Mouse (Mus musculus) C2C12 (cell line): Measurements from ENCODE around the gene Pdss2. TPM values are rescaled to one million over a fixed set of nuclear protein-coding genes. Genes with fewer than 3 reads are reported as not detected.

Experiments
- H3K27me3 ChIP-seq: one replicate; pipeline ENCODE4 v1.6.1; 2011; ENCODE audit not compliant: control insufficient read depth, insufficient read depth, insufficient read length
- H3K36me3 ChIP-seq: one replicate; pipeline ENCODE4 v1.6.1; 2011; ENCODE audit not compliant: control insufficient read depth, insufficient read depth
- H3K4me3 ChIP-seq: one replicate; pipeline ENCODE4 v1.5.1; 2011; ENCODE audit warnings: mild to moderate bottlenecking, control low read depth; ENCODE audit not compliant: poor library complexity, insufficient read depth, severe bottlenecking
- H3K79me2 ChIP-seq: one replicate; pipeline ENCODE4 v1.6.1; 2011; ENCODE audit not compliant: control insufficient read depth, insufficient read depth
- H3K79me3 ChIP-seq: one replicate; pipeline ENCODE4 v1.6.1; 2011; ENCODE audit warnings: low read depth, control low read depth
- H3ac ChIP-seq: one replicate; pipeline ENCODE3; 2011; ENCODE audit warnings: low read depth; ENCODE audit not compliant: control insufficient read depth, insufficient read length
- CEBPB ChIP-seq: IDR thresholded peaks from one replicate; pipeline ENCODE4 v1.6.1; 2011; ENCODE audit warnings: low read depth, mild to moderate bottlenecking, control low read depth, moderate library complexity
- CTCF ChIP-seq: IDR thresholded peaks from one replicate; pipeline ENCODE4 v1.5.1; 2011; ENCODE audit not compliant: control insufficient read depth, insufficient read depth, insufficient read length
- FOSL1 ChIP-seq: IDR thresholded peaks from one replicate; pipeline ENCODE4 v1.8.0; 2011; ENCODE audit warnings: mild to moderate bottlenecking, low read length; ENCODE audit not compliant: poor library complexity, insufficient read depth, severe bottlenecking
- MAX ChIP-seq: IDR thresholded peaks from one replicate; pipeline ENCODE4 v1.6.1; 2011; ENCODE audit warnings: mild to moderate bottlenecking, control low read depth
- MYOD1 ChIP-seq: IDR thresholded peaks from one replicate; pipeline ENCODE4 v1.6.1; 2011; ENCODE audit warnings: low read depth; ENCODE audit not compliant: control insufficient read depth, insufficient read length
- MYOG ChIP-seq: IDR thresholded peaks from one replicate; pipeline ENCODE4 v1.6.1; 2011; ENCODE audit not compliant: control insufficient read depth, insufficient read length; ENCODE audit errors: extremely low read depth
- USF1 ChIP-seq: IDR thresholded peaks from one replicate; pipeline ENCODE4 v1.6.1; 2011; ENCODE audit warnings: low read depth, mild to moderate bottlenecking, control low read depth, moderate library complexity
- polyA plus RNA-seq: library from polyadenylated mRNA; unstranded; fragments of >200 nt; fragmentation: generic; extraction: Trizol; gene quantifications from one replicate; pipeline ENCODE4 v1.2.1, GENCODE M21; 2012; ENCODE audit warnings: missing spikeins

Pdss2 gene
- polyA plus RNA-seq, 1 experiment: 7.5 TPM

DNA sequence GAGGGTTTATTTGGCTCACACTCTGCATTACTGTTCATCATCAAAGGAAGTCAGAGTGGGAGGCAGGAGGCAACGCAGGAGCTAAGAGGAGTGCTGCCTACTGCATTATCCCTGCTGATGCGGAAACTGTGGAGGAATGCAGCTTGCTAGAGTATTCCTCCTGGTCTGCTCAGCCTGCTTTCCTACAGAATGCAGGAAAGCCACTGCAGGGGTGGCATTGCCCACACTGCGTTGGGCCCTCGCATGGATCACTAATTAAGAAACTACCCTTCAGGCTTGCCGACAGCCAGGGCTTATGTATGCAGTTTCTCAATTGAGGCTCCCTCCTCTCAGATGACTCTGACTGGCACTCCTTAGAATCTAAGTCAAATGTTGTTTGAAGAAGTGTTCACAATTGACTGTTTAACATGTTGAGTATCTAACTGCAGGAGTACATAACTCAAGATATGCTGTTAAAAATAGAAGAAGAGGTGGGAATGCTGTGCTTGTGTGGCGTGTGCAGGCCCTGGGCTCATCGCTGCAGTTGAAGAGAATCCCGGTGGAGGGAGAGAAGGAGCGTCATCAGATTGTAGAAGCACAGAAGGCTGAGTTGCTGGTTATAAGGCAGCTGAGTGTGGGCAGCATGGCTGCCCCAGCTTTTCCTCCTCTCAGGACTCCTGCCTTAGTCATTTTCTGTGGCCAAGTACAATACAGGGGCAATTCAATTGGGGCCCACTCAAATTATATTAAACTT is 101.3 kb downstream of the Pdss2 start:
- no peak for TF ChIP-seq MYOG
- no peak for TF ChIP-seq MAX
- TF ChIP-seq USF1: no peak
- no peak for TF ChIP-seq CEBPB
- TF ChIP-seq MYOD1: no peak
- TF ChIP-seq FOSL1: no peak
- no peak for TF ChIP-seq CTCF
- no peaks in the 10 kb centered on the region for H3K79me3 ChIP-seq
- H3ac ChIP-seq: no peak overlapping the region
- H3K36me3 ChIP-seq: no peaks in the 10 kb centered on the region
- no peak overlapping the region for H3K4me3 ChIP-seq
- no peaks in the 10 kb centered on the region for H3K79me2 ChIP-seq
- H3K27me3 ChIP-seq: no peaks in the 10 kb centered on the region

DNA sequence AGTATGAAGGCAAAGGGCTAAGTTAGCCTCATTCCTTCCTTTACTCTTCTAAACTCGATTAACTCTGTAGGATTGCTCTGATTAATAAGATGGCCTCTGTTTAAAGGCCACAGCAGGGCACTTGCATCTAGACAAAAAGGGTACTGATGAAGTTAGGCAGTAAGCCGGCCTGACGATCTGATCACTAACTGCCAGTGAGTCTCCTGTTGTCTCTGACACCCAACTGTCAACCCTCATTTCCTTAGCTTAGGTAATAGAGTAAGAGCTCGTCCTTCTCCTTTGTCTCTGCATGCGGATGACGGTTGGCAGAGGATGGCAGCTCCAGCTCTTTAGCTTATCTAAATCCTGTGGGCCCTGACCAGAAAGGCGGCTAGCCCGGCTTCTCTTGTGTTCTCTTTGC is 102.1 kb downstream of the Pdss2 start:
- no peaks in the 10 kb centered on the region for H3K79me3 ChIP-seq
- no peaks in the 10 kb centered on the region for H3K79me2 ChIP-seq
- TF ChIP-seq MYOG: no peak
- no peak for TF ChIP-seq MYOD1
- H3K27me3 ChIP-seq: no peaks in the 10 kb centered on the region
- H3K4me3 ChIP-seq: no peak overlapping the region
- H3ac ChIP-seq: no peak overlapping the region
- no peaks in the 10 kb centered on the region for H3K36me3 ChIP-seq

DNA sequence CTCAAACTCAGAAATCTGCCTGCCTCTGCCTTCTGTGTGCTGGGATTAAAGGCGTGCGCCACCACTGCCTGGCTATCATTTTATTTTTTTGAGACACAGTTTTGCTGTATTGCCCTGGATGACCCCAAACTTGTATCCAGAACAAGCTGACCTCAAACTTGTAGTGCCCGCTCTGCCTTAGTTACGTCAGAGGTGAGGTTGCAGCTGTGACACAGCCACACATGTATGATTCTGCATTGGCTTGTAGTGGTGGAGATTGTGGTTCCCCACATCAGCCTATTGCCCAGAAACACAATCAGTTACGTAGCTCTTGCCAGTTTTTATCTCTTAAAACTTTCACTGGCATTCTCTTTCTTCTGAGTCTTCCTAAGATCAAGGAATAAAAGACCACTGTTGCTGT is 108.5 kb downstream of the Pdss2 start:
- H3K4me3 ChIP-seq: no peak overlapping the region
- peaks cover 1% of the 10 kb centered on the region for H3K79me3 ChIP-seq
- TF ChIP-seq CTCF (no peak), CEBPB (no peak), MYOG (no peak), MYOD1 (no peak), FOSL1 (no peak), MAX (no peak), USF1 (no peak)
- H3K36me3 ChIP-seq: no peaks in the 10 kb centered on the region
- no peaks in the 10 kb centered on the region for H3K79me2 ChIP-seq
- no peaks in the 10 kb centered on the region for H3K27me3 ChIP-seq
- no peak overlapping the region for H3ac ChIP-seq

DNA sequence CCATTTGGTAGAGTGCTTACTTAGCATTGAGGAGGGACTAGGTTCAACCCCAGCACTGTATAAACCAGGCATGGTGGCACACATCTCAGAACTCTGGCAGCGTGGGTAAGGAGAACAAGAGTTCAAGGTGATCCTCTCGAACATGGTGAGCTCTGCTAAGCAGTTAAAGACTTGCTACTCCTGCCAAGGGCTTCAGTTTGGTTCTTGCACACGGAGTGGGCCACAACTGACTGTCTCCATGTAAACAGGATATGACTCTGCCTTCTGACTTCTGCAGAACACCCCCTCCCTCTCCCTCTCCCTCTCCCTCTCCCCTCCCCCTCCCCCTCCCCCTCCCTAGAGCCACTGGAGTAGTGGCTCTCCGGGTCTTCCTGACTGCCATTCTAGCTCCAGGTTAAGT is 109.4 kb downstream of the Pdss2 start:
- Histone ChIP-seq H3K79me3 (peaks cover 1% of the 10 kb centered on the region), H3ac (no peak overlapping the region), H3K27me3 (no peaks in the 10 kb centered on the region), H3K36me3 (no peaks in the 10 kb centered on the region), H3K4me3 (no peak overlapping the region), H3K79me2 (no peaks in the 10 kb centered on the region)
- TF ChIP-seq MYOD1 (no peak), CEBPB (no peak), MAX (no peak), CTCF (no peak), MYOG (no peak), FOSL1 (no peak), USF1 (no peak)

DNA sequence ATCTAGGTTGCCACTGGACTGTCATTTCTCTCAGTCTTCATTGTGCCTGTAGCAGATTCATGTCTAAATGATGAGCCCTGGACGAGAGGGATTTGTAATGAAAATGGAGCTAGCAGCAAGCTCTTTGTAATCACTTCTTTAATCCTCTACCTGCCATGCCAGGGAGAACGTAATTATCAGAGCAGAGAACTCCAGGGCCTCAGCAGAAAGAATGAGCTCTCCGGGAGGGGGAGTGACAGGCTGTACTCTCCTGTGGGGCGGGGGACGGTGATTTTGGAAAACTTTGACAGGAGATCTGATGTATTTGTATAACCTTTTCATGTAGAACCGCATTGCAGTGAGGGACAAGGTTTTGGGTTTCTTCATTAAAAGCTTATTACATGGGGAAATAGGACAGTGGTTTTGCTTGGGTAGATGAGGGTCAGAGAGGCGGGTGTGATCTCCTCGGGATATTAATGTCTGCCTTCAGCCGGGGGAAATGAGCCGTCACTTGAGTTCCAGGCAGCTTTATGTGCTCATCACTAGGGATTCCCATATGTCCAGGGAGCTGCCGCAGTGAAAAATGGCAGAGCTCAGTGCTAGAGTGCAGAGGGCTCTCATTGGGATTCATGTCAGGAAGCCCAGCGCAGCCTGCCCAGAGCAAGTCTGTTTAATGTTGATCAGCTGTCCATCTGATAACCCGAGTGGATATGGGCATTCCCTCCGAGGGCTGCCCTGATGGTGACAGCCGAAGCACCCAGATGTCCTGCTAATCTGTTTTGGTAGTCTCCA is 110.8 kb downstream of the Pdss2 start:
- H3K4me3 ChIP-seq: no peak overlapping the region
- no peaks in the 10 kb centered on the region for H3K27me3 ChIP-seq
- TF ChIP-seq MYOG (no peak), FOSL1 (no peak), USF1 (no peak), MAX (no peak), CEBPB (no peak), CTCF (no peak), MYOD1 (no peak)
- H3K79me2 ChIP-seq: no peaks in the 10 kb centered on the region
- H3K79me3 ChIP-seq: peaks cover 1% of the 10 kb centered on the region
- no peak overlapping the region for H3ac ChIP-seq
- no peaks in the 10 kb centered on the region for H3K36me3 ChIP-seq

DNA sequence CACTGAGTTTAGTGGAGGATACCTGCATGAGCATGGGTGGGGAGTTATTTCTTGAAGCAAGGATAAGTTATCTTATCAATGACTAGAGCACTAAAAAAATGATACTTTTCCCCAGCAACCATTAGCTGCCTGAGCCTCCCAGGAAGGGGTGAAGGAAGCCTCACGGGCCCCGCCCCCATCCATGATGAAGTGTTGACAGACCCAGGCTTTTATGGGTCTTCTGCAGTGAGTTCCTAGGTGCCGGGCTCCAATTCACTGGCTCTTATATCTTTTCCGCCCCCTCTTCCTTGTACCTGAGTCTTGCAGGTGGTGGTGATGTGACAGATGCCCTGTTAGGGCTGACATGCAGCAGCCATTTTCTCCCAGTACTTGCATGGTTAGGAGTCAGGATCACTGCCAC is 114.6 kb downstream of the Pdss2 start:
- Histone ChIP-seq H3K36me3 (no peaks in the 10 kb centered on the region), H3K4me3 (no peak overlapping the region), H3K27me3 (no peaks in the 10 kb centered on the region), H3ac (no peak overlapping the region), H3K79me3 (peaks cover 1% of the 10 kb centered on the region), H3K79me2 (no peaks in the 10 kb centered on the region)
- TF ChIP-seq CEBPB (no peak), FOSL1 (no peak), USF1 (no peak)
